Mouse (Mus musculus) small intestine, adult 10 weeks (tissue): ENCODE results near the gene Gm13420. TPM values are rescaled to one million over a fixed set of nuclear protein-coding genes. Genes with fewer than 3 reads are reported as not detected.

Experiments used
- polyA plus RNA-seq: library from polyadenylated mRNA; stranded (reverse); fragments of 350-450 nt; fragmentation: Illumina TruSeq; extraction: RNeasy Lipid Tissue Mini Kit (QIAGEN cat#74804); gene quantifications from one replicate; pipeline ENCODE4 v1.2.3, GENCODE M21; 2014; ENCODE audit warnings: low replicate concordance

The Gm13420 gene
- polyA plus RNA-seq, result not detected

DNA sequence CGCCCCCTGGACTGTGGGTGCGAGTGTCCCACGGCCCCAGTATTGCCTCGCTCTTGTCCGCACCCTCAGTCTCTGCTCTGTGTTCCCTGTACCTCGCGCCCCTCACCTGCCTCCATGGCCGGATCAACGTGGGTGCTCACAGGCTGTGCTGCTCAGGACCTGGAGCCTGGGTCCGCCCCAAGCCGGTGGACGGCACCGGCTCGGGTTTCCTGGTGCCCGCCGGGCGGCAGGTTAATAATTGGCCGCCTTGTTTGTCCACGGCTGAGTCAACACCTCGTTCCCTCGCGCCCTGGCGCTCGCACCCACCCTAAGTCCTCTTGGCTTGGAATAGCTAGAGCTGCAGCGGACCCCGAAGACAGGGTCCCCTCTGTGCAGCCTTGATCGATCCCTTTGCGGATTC is at the start of gene Gm13420:
Gene Gm13420 (minus strand): TSS at position 189 of the 400 bp plus-strand sequence.

DNA sequence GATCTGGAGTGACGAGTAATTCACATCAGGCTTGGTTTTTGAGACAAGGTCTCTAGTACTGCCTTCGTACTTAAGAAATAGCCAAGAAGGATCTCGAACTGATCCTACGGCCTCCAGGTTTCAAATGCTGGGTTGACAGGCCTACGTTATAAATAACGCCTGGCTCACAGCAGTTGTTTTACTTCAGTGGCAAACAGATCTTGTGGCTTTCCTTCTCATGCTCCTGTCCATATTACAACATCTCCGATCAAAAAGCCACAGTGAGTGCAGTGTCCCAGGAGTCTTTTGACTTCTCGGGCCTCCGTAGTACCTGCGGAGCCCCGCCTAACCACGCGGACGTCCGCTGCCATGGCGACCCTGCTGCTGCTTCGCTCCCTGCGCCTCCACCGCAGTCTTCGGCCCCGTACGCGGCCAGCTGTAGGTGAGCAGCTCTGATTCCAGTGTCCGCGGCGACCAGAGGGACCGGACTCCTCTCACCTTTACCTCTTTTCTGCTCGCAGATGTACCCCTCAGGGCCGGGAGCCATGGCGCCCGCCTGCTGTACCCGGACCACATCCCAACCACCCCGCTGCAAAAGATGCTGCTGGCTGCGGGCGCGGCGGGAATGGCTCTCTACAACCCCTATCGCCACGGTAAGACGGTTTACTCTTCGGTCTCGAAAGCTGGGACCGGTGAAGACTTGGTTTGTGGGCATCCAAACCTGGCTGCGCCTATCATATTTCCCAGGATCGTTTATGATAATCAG is 36.6 kb upstream of the Gm13420 start, which contains the start of gene Trub2:
Gene Trub2 (minus strand): TSS at position 566 of the 745 bp plus-strand sequence.

DNA sequence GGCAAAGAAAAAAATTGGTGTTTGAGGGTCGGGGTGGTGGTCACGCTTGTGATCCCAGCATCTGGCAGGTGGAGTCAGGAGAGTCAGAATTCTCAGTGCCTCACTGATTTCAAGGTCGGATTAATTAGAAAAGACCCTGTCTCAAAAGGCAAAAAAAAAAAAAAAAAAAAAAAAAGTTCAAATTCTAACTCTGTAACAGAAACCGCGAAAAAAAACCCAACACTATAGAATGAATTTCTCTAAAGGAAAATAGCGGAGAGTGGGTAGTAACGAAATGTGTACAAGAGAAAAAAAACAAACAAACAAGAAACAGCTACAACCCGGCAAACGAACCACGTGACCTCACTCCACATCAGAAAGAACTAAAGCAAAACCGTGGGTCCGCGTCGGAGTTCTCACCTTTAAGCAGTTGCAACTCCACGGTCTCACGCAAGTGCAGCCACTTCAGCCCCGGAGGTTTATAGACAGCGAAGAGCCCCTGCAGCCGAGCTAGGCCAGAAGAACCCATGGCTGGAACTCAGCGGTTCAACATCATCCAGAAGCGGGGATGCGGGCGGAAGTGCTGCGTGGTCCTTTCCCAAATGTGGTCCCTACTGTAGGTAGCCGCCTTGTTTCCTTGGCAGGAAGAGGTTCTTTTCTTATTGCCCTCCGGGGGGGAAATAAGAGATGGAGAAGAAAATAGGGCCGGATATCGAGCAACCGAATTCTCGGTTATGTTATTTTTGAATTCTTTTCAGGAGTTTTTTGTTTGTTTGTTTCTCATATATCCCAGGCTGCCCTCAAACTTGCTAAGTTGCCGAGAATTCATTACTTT is 35.8 kb upstream of the Gm13420 start, which contains the start of gene Coq4:
Gene Coq4 (plus strand): TSS at position 390 of the 814 bp plus-strand sequence.

Other genes with a start within 250 kb of the Gm13420 start
- gene Rapgef1, start 132.0 kb downstream of the Gm13420 start, polyA plus RNA-seq, result 1.0 TPM
- not detected for gene Gm13547, start 7.6 kb upstream of the Gm13420 start, polyA plus RNA-seq
- gene Coq4, start 35.8 kb upstream of the Gm13420 start, polyA plus RNA-seq, result 7.5 TPM
- 7.9 TPM for gene Trub2, start 36.8 kb upstream of the Gm13420 start, polyA plus RNA-seq
- 13.1 TPM for gene Slc27a4, start 50.9 kb upstream of the Gm13420 start, polyA plus RNA-seq
- 2.3 TPM for gene Urm1, start 68.4 kb upstream of the Gm13420 start, polyA plus RNA-seq
- 0.19 TPM for gene Cercam, start 117.5 kb upstream of the Gm13420 start, polyA plus RNA-seq
- 2.7 TPM for gene Odf2, start 137.5 kb upstream of the Gm13420 start, polyA plus RNA-seq
- gene Gle1, start 183.7 kb upstream of the Gm13420 start, polyA plus RNA-seq, result 5.7 TPM
- 28.2 TPM for gene Sptan1, start 213.9 kb upstream of the Gm13420 start, polyA plus RNA-seq